Mouse (Mus musculus) c-Kit-positive CD71-positive TER-119-negative erythroid progenitor cells, embryonic 14.5 days (primary cell): ENCODE measurements around the gene Ankrd63.

ENCODE experiments used
- DNase-seq: peaks from one replicate; pipeline ENCODE4 v3.0.0-alpha.2; 2013; ENCODE audit warnings: low read depth

Ankrd63 gene

DNA sequence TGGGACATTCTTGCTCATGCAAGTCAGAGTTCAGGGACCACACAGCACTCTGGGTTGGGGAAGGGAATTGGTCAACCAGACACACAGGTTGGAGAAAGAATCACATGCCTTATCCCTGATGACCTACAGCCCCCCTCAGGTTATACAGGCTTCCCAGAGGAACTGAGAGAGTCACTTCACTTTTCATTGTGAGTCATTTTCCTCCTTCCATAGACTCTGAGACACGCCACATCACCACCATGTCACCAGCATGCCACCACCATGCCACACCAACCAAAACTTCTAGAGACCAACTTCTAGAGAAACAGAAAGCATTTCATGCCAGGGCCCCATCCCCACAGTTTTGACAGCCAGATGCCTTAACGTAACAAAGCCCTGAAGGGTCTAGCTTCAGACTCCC, 23.1 kb upstream of the Ankrd63 start:
- DNase-seq = no peak

DNA sequence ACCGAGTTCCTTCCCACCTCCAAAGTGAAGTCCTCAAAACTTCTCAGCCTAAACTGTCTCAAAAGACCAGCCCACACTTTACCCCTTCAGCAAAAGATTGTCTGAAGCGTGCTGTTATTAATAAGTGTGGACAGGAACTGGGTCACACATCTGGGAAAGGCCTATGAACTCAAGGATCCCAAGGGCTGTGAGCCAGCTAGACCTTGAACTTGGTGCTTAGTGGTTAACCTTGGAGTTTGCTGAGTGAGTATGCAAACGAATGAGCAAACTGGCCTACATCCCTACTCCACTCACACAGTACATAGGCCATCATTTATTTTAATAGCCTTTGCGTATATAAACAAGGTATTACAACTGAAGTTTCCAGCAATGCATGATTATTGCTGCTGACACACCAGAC, 21.7 kb upstream of the Ankrd63 start:
- DNase-seq = no peak

DNA sequence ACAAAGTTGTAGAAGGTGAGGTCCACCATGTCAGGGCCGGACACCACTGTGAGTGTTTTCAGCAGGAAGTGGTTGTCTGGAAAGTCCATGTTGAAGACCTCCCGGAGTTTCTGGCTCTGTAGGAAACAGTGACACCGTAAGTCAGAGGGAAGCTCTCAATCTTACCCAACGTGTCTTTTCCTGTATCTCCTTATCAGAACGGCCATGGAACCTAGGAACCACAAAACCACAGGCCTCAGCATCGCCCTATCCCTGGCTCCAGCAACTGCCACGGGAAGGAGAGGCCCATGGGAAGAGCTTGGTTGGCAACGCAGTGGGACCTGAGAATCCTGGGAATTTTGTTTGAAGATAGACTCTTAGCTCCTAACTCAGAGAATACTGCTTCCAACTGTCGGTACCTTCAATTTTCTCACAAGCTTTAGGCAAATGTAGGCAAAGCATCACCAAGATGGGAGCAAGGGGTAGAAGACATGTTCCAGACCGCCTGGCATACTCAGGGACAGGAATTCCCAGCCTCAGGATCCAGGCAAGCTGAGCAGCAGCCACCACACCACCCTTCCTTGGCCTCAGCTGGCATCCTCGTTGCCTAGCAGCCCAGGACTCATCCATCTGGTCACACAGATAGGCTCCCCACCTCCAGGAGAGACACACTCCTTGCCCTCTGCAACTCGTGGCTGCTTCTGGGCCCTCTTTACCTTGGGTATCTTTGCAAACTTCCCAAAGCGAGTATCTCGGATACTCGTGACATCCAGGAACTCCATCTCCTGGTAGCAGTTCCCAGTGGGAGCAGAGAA, 20.1 kb upstream of the Ankrd63 start:
- no peak for DNase-seq

DNA sequence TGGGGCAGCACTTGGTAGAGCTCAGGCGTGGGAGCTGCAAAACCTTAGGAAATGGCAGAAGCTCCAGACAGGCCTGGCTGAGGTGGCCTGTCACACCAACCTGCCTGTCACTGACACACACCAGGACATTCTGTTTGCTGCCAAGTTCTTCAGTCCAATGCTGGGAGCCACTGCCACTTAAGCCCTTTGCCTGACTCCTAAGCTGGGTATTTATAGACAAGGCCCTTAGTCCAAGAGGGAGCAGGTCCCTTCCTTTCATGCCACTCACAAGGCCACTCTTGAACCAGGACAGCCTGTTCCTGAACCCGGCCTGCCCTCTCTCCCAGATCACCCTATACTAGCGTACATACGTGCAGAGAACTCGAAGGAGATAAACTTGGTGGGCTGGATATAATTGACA, 12.9 kb upstream of the Ankrd63 start:
- no peak for DNase-seq

DNA sequence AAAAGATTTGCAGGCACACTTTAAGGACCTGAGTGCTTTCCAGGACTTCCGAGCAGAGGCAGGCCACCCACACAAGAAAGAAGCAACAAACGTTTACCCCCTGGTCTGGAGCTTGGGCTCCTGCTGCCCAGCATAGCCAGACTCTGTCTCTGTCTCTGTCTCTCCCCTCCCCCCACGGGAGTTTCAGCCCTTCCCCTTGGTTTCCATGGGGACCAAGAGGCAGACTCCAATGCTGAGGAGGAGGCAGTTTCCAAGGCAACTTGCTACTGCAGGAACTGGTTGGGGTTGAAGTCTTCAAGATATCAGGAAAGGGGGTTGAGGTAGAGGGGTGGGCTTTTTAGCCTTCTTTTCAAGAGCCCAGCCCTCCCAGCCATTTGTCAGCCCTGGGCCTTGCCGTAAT, 10.5 kb upstream of the Ankrd63 start:
- DNase-seq = no peak

DNA sequence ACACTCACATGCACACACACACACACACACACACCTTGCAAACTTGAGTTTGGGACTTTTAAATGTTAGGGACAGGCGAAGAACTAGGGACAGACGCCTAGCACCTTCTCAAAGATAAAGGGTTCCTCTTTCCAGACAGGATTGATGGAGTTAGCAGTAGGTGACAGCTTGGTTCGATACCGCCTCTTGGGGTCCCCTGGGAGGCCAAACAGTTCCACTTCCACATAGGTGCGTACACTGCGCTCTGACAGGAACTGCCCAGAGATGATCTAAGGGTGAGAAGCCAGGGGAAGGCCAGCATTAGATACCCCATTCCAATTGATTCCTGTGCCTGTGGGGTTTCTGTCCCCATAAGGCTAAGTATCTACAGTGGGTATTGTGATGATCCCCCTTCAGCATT, 9.9 kb upstream of the Ankrd63 start:
- DNase-seq = no peak

DNA sequence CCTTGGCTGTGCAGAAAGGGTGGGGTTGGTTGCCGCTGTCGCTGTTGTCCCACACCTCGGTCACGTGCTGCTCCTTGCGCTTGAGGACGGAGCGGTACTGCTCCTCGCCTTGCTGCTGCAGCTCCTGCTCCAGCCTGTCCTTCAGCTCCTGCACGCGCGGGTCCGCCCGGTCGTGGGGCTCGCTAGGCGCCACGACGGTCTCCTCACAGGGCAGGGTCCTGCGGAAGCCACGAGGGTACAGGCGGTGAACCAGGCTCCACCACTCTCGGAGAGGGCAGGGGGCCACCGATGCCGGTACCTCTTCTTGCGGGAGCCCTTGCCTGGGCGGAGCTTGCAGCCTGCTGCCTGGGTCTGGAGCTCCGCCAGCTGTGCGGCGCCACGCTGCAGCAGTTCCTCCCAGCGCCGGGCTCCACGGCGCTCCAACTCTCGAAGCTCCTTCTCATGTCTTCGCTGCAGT, 7.3 kb upstream of the Ankrd63 start:
- no peak for DNase-seq

DNA sequence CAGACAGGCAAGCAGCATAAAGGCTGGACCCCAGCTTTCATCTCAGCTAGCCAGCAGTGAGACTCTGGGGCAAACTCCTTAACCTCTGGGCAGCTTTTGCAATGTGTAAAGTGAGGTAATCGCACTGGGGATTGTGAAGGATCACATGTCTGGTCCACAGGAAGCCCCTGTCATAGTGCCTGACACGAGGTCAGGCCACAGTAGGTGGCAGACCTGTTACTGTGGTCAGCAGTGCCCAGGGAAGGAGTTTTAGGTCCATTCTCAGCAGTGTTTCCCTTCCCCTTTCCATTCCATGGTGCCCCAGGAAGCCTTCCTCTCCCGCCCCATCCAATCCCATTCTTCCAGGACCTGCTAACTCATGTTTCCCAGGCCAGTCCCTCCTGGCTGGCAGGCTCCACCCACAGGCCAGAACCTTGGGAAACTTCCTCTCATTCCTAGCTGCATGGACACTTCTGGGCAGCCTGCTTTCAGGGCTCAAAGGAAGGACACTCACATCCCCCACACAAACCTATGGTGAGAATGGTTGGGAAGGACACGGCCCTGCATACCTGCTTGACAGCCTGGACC, 6.0 kb upstream of the Ankrd63 start:
- no peak for DNase-seq

DNA sequence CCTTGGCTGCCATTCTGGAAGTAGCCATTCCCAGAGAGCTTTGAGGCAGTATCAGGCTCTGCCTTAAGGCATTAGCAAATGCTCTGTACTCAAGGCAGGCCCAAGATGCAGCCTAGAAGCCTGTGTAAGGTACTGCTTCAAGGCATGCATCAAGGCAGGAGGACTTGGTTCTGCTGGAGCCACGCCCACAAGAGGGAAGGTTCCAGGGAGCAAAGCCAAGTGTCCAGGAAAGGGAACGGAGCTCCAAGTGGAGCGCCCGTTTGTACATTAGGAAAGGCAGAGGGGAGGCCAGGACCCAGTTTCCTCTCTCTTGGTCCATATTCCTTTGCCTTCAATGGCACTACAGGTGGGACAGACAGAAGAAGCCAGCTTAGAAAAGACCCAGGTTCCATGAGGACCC, 4.7 kb upstream of the Ankrd63 start:
- DNase-seq = no peak

DNA sequence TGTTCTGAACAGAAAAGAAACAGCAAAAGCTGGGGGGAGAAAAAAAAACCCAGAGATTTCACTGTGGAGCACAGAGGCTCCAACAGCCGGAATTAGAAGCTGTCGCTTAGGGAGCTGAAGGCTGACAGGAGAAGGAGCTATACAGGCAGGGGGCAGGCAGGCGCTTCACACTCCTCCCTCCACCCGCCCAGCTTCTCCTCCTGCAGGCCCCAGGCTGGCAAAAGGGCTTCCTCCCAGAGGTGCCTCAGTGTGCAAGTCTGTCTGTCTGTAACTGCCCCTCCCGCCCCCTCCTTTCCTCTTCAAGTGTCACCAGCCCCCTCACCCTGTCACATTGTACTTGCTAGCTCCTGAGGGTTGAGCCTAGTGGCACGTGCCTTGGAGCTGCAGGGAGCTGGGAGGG, 2.7 kb upstream of the Ankrd63 start:
- DNase-seq = no peak

DNA sequence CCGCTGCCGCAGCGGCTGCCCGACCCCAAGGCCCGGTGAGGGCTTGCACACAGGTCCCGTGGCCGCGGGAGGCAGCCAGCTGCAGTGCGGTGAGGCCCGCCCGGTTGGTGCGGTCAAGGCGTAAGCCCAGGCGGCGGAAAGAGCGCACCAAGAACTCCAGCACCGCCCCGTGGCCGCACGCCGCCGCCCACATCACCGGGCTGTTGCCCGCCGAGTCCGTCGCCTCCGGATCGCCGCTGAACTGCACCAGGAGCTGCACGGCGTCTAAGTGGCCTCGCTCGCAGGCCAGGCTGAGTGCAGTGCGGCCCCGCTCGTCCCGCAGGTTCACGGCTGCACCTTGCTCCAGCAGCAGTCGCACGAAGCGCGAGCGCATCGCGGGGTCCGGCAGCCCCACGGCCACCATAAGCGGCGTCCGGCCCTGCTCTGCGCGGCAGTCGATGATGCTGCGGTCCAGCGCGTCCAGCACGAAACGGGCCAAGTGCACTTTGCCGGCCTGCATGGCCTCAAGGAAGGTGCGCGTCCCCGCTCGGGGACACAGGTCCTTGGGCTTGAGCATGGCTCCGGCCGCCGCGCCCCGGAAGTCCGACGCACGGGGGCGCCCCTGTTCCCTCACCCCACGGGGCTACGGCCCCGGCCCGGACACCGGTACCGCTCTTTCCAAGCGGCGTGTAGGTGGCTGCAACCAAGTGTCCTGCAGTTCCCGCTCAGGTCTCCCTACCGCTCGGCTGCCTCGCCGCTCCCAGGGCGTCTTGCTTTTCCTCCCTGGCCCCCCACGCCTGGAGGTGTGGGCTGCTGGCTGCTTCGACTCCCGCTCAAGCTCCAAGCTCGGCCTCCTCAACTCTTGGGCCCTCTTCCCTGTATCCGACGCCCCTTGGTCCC, 641 bp downstream of the Ankrd63 start:
- DNase-seq = no peak

DNA sequence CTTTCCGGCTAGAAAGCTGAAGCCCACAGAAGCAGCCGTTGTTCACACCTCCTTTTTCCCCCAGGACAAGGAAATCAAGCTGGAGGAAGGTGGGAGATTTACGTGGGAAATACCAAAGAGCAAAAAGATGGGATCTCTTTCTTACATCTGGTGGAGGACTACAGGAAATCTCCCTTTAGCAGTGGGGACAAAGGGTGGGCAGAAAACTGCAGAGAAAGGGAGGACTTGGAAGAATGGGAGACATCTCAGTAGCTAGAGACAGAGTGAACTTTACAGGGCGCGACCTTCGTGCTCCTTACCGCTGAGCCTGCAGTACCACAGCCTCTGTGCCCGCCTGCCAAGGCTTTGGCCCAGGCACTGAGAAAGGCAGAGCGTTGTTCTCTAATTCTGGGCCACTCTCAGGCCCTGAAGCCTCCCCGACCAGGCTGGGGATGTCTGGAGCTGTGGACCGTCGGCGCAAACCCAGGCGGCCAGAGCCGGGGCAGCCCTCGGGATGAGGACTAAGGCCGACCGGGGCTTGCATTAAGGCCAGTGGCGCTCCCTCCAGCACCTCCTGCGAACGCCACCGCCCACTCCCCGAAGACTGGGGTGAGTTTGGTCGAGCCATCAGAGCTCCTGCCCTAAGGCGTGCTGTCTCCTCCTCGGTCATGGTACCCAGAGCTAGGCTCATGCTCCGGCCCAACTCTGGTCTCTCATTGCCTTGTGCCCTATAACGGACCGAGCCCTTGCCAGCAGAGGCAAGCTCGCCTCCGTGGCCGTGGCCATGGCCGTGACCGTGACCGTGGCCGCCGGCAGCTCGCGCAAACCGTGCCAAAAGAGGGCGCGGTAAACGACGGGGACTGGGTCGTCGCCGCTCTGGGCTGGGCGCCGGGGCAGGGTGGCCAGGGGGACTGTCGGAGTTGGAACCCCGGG, 1.5 kb downstream of the Ankrd63 start:
- no peak for DNase-seq

DNA sequence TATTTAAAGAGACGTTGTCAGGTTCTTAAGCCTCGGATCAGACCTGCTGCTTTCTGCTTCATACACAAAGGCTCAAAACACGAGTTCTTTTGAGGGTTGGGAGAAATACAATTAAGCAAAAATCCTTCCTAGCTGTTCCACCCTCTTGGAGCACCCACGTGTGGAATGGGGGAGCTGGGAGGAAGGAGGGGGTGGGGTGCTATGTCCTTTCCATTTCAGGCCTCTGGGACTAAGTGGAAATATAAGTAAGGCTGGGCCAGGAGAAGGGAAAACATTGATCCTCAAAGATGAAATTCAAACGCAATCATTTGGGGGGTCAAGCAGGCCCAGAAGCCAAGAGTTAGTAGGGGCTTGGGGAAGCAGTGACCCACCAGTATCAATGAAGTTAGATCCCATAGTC, 2.6 kb downstream of the Ankrd63 start:
- DNase-seq = no peak

DNA sequence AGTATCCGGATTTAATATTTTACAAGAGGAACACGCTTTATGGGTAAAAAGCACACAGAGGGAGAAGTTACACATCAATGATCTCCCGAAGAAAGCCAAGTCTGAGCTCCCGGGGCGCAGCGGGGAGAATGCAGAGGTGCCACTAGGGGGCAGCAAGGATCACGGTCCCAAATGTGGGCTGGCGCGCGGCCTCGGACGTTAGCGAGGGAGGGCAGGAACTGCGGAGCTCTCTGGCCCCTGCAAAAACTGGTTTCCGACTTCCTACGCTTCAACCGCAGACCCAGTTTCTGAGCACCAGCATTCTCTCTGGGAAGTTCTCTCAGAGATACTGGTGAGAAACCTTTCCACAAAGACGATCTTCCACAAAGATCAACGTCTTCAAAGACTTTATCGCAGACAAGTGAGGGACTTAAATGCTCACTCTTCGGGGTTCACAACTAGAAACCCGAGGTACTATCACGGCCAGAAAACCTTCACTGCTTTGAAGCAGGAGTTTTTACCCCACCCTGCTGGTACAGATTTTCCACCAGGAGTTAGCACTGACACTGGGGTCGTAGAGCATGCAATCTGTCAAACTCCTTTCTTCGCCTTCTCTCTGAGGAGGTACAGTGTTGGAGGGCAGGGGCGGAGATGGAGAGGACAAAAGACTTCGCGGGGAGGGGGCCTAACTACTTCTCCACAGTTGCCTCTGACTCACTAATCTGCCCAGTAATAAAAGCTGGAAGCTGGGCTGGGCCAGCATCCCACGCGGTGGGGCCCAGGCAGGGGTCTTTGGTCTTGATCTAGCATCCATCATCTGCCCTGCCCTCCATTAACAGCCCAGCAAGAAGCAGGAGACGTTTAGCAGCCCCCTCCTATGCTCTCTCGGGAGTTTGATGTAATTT, 3.3 kb downstream of the Ankrd63 start:
- peak; percentile 61 for DNase-seq

DNA sequence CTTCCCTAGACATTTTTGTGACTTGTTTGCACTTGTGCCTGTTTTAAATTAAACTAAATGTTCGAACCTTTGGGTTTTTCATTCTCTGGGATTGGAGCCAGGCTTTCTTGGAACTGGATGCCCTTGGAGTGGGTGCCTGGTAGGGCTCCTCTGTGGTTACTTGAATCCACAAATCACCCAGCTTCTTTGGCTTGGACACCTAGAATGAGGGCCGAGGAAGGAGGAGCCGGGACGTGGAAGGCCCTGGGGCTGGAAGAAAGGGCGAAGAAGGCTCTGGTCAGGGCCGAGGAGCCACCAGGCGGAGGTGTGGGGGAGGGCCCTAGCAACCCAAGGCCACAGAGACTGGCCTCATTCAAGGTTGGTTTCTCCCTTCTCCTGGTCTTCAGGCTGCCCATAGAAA, 5.8 kb downstream of the Ankrd63 start:
- no peak for DNase-seq

DNA sequence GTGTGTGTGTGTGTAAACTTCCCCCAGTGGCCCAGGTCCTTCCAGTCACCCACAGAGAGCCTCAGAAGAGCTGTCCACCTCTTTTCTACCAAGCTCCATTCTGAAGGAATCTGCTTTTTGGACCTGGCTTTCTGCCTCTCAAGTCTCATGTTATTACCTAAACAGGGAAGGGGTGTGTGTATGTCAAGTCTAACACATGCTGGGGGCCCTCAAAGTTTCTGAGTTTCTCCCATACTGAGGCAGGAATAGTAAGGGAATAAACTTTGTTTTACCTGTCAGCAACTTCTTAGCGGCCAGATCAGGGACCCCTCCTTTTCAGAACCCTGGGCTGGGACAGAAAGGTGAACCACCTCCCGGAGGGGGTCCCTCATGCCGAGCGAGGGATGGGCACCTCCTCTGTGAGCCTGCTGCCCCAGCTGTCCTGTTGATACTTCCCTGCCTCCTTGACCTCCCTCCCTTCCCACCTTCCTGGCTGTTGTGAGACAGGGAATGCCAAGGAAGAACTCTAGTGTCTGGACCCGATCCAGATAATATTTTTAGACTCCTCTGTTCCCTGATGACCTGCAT, 6.4 kb downstream of the Ankrd63 start:
- no peak for DNase-seq

DNA sequence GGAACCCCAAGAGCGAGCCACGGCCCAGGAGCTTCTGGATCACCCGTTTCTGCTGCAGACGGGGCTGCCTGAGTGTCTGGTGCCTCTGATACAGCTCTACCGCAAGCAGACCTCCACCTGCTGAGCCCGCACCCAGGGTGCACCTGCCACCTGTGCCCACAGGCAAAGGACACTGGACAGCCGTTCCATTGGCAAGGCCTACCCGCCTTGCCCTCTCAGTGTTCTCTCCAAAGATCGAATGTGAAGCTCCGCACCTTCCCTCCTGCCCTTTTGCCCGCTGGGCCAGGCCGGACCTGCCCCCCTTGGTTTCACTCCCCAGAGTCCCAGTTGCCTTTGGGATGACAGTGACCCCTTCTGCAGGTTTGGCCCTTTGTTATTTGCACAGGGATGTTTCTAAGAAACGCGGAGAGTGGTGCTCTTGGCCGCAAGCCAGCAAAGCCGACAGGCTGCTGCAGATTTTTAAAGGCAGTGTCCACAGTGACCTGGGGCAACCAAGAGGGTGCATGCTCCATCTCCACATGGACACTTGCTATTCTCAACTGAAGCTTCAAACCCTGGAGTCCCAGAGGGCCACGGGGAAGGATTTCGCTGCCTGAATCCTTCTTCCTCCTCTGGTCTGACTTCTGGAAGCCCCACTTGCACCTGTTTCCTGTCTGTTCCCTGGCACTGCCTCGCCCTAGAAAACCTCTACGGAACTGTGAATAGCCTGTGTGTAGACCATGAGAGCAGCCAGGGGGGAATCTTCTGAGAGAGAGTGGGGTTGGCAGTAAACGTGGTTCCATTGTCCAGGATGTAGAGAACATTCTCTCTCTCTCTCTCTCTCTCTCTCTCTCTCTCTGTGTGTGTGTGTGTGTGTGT, 7.1 kb downstream of the Ankrd63 start:
- no peak for DNase-seq

DNA sequence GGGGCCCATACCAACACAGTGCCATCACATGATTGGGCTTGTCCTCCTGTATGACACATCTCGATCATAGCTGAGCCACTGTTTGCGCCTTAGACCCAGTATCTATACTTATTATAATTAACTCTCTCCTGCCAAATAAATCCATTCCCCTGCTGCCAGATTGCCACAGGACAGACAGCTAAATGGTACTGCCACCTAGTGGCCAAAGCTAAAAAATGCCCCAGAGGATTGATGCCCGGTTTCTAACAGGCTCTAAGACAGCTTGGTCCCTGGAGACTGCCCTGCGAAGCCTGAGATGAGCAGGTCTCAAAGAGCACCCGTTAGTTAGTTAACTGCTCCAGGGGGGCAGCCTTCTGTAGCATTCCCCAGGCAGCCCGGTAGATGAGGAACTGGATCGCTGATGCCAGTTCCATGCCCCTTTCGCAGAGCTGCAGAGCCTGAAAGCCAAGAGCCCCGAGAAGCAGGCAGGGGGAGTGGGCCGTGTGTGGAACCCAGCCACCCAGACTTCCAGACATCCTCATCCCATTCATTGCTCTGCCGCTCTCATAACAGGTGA, 8.0 kb downstream of the Ankrd63 start:
- DNase-seq = peak; percentile 66

DNA sequence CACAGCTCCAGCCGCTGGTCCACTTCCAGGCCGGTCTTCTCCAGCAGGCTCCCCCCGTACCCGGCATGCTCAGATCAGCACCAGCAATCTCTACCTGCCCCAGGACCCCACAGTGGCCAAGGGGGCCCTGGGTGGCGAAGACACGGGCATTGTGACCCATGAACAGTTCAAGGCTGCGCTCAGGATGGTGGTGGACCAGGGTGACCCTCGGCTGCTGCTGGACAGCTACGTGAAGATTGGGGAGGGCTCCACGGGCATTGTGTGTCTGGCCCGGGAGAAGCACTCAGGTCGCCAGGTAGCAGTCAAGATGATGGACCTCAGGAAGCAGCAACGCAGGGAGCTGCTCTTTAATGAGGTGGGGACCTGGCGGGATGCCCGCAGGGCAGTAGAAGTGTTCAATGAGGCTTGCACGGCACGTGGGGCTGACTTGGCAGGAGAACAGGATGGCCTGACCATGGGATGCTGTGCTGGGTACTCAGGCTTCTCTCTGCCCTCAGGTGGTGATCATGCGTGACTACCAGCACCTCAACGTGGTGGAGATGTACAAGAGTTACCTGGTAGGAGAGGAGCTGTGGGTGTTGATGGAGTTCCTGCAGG, 10.3 kb downstream of the Ankrd63 start:
- no peak for DNase-seq
